Mouse (Mus musculus) adrenal gland, postnatal 14 days (tissue): ENCODE results near the gene F13a1. TPM values are rescaled to one million over a fixed set of nuclear protein-coding genes. Genes with fewer than 3 reads are reported as not detected.
A peak's percentile ranks its signal among the peaks of the same experiment; 100 is the strongest.

Experiments
- DNase-seq: peaks from one replicate; pipeline ENCODE4 v3.0.0; 2021; ENCODE audit warnings: mixed read lengths
- total RNA-seq: library from RNA; stranded (reverse); gene quantifications from 2 replicates; pipeline ENCODE4 v1.2.3, GENCODE M21; 2021

The F13a1 gene
- total RNA-seq, 1 experiment from 2014 or later, result 12.8 TPM

- DNase-seq, result no peak
Measured at GRCm38 (mm10) chr13:36953676-36954075, 96.4 kb downstream of the F13a1 start.

DNA sequence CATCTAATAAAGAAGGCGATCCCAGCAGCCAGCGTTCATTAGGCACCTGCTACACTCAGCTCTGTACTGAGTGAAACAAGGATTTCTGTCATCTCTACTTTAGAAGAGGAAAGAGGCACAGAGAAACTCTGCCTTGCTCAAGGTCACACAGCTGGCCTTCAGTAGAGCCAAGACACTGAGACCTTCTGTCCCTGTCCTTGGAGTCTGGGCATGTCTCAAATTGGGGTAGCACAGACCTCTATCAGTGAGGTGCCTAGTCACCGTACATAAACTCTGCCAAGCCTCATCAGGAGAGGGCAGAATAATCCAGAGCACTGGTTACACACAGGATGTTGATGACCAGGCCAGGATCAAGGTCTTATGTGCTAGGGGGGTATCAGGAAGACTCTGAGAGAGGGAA is 108.2 kb downstream of the F13a1 start:
- peak; percentile 22 for DNase-seq

GRCm38 (mm10) chr13:36932066-36932465 is 118.0 kb downstream of the F13a1 start:
- DNase-seq, result no peak

- no peak for DNase-seq
Measured at GRCm38 (mm10) chr13:36919737-36920136, 130.3 kb downstream of the F13a1 start.

- DNase-seq, result no peak
Measured at GRCm38 (mm10) chr13:36903885-36904284, 146.2 kb downstream of the F13a1 start.

DNA sequence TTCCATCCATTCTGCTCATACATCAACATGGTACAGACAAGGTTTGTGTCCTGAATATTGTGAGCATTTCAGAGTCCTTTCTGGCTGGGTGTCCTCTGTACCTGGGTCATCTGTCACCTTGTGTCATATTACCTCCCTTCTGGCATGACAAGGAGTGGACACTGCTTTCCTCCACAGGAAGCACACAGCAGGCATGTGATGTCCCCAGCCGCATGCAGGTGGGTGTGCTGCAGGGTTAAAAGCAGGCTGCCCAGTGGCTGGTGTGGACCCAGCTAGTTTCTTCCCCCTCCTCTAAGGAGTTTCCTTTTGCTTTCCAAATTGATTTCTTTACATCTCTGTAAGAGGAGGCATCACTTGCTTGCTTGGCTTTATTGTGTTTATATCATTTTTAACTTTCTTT is 146.6 kb downstream of the F13a1 start:
- DNase-seq, result no peak

GRCm38 (mm10) chr13:36901603-36902002 is 148.4 kb downstream of the F13a1 start:
- no peak for DNase-seq

GRCm38 (mm10) chr13:36901016-36901415 is 149.0 kb downstream of the F13a1 start:
- DNase-seq, result no peak

- no peak for DNase-seq
Measured at GRCm38 (mm10) chr13:36896061-36896460, 154.0 kb downstream of the F13a1 start.

DNA sequence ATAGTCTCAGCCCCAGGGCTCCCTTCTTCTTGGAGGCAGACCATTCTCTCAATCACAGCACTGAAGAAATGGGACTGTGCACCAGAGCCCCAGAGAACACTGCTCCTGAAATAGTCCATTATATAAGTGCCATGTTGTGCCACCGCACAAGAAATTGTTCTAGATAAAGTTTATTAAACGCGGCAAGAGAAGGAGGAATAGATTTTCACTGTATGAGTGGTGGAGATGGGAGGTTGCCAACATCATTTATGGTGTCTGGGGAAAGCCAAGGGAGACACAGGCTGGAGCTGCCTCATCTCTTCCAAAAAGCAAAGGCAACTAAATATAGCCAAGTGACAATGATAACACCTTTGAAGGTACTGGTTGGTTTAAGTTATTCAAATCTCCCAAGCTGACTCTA is 156.3 kb downstream of the F13a1 start:
- DNase-seq, result no peak

- DNase-seq, result no peak
Measured at GRCm38 (mm10) chr13:36892216-36892615, 157.8 kb downstream of the F13a1 start.

DNA sequence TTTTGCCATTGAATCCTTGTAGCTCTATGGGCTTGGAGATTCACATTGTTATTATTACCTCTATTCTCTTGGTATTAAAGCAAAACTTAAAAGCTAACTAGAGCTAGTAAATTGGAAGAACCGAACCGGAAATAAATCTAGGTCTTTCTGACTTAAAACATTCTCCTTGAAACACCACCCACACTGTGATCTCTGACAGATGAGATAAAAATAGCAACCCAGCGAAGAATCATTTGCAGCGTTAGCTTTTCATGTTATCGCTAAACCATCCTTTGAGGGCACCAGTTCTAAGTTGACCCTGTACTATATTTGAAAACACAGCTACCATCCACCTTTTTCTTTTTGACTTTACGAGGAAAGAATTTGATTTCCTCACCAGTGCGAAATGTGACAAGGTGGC is 164.1 kb downstream of the F13a1 start:
- no peak for DNase-seq

- DNase-seq, result peak; percentile 18
Measured at GRCm38 (mm10) chr13:36839111-36839510, 210.9 kb downstream of the F13a1 start.
